Mouse (Mus musculus): ENCODE results near the gene 2700081O15Rik. TPM values are rescaled to one million over a fixed set of nuclear protein-coding genes. Genes with fewer than 3 reads are reported as not detected.

Gene 2700081O15Rik
- total and polyA plus RNA-seq, 2 experiments from 2014 or later, result 24.3 to 185 TPM

GRCm38 (mm10) chr19:7420841-7421601 is 3.6 kb downstream of the 2700081O15Rik start:
- ATAC-seq (no peak), DNase-seq (no peak)
- H3K4me2 ChIP-seq (ENCODE audit: low read depth), result peak overlapping the region; percentile 73
- H3K4me3 ChIP-seq (ENCODE audit: low read depth, low read length), result no peak overlapping the region
- H3K9ac ChIP-seq, result peak overlapping the region; percentile 78; the same call in 1 of the 2 replicates
- WGBS, result 46% methylated on average over 27 of the region's 27 CpGs
- H3K4me1 ChIP-seq (ENCODE audit: insufficient read depth), result peaks cover 32% of the 10 kb centered on the region
- no peak for TF ChIP-seq CTCF (IDR thresholded peaks at IDR 0.05; ENCODE audit: low read depth)
- peaks cover 8% of the 10 kb centered on the region for H3K36me3 ChIP-seq (ENCODE audit: insufficient read depth)
- H3K27me3 ChIP-seq (ENCODE audit: insufficient read depth, low read length), result no peaks in the 10 kb centered on the region
- H3K9me3 ChIP-seq (ENCODE audit: low read length), result no peaks in the 10 kb centered on the region
- H3K27ac ChIP-seq (ENCODE audit: low read depth, low read length), result peak overlapping the region; percentile 92

- peak overlapping the region; percentile 73 for H3K4me2 ChIP-seq (ENCODE audit: low read depth)
- 9% methylated on average over 41 of the region's 48 CpGs for WGBS
- TF ChIP-seq CTCF (IDR thresholded peaks at IDR 0.05; ENCODE audit: low read depth), result no peak
- ATAC-seq, result peak; percentile 30
- H3K4me3 ChIP-seq (ENCODE audit: low read depth, low read length), result peak overlapping the region; percentile 47
- H3K27ac ChIP-seq (ENCODE audit: low read depth, low read length), result peak overlapping the region; percentile 92
- no peaks in the 10 kb centered on the region for H3K27me3 ChIP-seq (ENCODE audit: insufficient read depth, low read length)
- peak overlapping the region; percentile 78 for H3K9ac ChIP-seq
- no peaks in the 10 kb centered on the region for H3K9me3 ChIP-seq (ENCODE audit: low read length)
- peaks cover 32% of the 10 kb centered on the region for H3K4me1 ChIP-seq (ENCODE audit: insufficient read depth)
- DNase-seq, result peak; percentile 85
- peaks cover 16% of the 10 kb centered on the region for H3K36me3 ChIP-seq (ENCODE audit: insufficient read depth)
Observed at GRCm38 (mm10) chr19:7421602-7422591, 4.5 kb downstream of the 2700081O15Rik start.

- H3K36me3 ChIP-seq (ENCODE audit: insufficient read depth), result peaks cover 24% of the 10 kb centered on the region
- 14% methylated on average over 29 of the region's 35 CpGs for WGBS
- H3K27ac ChIP-seq (ENCODE audit: low read depth, low read length), result peak overlapping the region; percentile 92
- peak overlapping the region; percentile 47 for H3K4me3 ChIP-seq (ENCODE audit: low read depth, low read length)
- no peaks in the 10 kb centered on the region for H3K27me3 ChIP-seq (ENCODE audit: insufficient read depth, low read length)
- peaks cover 32% of the 10 kb centered on the region for H3K4me1 ChIP-seq (ENCODE audit: insufficient read depth)
- H3K4me2 ChIP-seq (ENCODE audit: low read depth), result peak overlapping the region; percentile 73
- DNase-seq (no peak), ATAC-seq (peak; percentile 0; the same call in 1 of the 2 replicates)
- H3K9me3 ChIP-seq (ENCODE audit: low read length), result no peaks in the 10 kb centered on the region
- H3K9ac ChIP-seq, result peak overlapping the region; percentile 78
- no peak for TF ChIP-seq CTCF (IDR thresholded peaks at IDR 0.05; ENCODE audit: low read depth)
Observed at GRCm38 (mm10) chr19:7422656-7423027, 5.2 kb downstream of the 2700081O15Rik start.

- peaks cover 32% of the 10 kb centered on the region for H3K4me1 ChIP-seq (ENCODE audit: insufficient read depth)
- peak overlapping the region; percentile 92 for H3K27ac ChIP-seq (ENCODE audit: low read depth, low read length)
- H3K27me3 ChIP-seq (ENCODE audit: insufficient read depth, low read length), result no peaks in the 10 kb centered on the region
- peaks cover 29% of the 10 kb centered on the region for H3K36me3 ChIP-seq (ENCODE audit: insufficient read depth)
- no peaks in the 10 kb centered on the region for H3K9me3 ChIP-seq (ENCODE audit: low read length)
- ATAC-seq (peak; percentile 71), DNase-seq (peak; percentile 86)
- H3K4me2 ChIP-seq (ENCODE audit: low read depth), result peak overlapping the region; percentile 73
- peak overlapping the region; percentile 47 for H3K4me3 ChIP-seq (ENCODE audit: low read depth, low read length)
- peak overlapping the region; percentile 78 for H3K9ac ChIP-seq
- WGBS, result 6% methylated on average over 51 of the region's 51 CpGs
- no peak for TF ChIP-seq CTCF (IDR thresholded peaks at IDR 0.05; ENCODE audit: low read depth)
Observed at GRCm38 (mm10) chr19:7423028-7423655, 5.7 kb downstream of the 2700081O15Rik start.

DNA sequence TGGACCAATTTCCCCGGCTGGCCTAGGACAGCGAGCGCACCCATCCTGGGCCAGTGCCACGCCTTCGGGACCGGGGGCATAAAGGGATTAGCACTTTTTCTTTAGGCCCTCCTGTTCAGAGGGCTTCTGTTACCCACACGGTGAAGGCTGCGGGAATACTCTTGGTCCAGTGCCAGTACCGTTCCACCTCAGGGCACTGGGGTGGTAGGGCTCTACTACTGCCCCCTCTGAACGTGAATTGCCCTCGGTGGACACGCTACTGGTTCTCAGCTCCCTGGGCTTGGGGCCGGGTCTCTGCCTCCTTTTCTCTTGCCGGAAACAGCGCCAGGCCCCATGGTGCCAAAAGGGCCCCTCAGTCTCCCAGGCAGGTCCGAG is 6.2 kb downstream of the 2700081O15Rik start:
- Histone ChIP-seq H3K4me3 (ENCODE audit: low read depth, low read length) (peak overlapping the region; percentile 47), H3K27ac (ENCODE audit: low read depth, low read length) (peak overlapping the region; percentile 92), H3K4me2 (ENCODE audit: low read depth) (peak overlapping the region; percentile 73), H3K9me3 (ENCODE audit: low read length) (no peaks in the 10 kb centered on the region), H3K9ac (peak overlapping the region; percentile 78), H3K4me1 (ENCODE audit: insufficient read depth) (peaks cover 32% of the 10 kb centered on the region), H3K27me3 (ENCODE audit: insufficient read depth, low read length) (no peaks in the 10 kb centered on the region), H3K36me3 (ENCODE audit: insufficient read depth) (peaks cover 33% of the 10 kb centered on the region)
- no peak for TF ChIP-seq CTCF (IDR thresholded peaks at IDR 0.05; ENCODE audit: low read depth)
- WGBS, result 10% methylated on average over 16 of the region's 16 CpGs
- DNase-seq (no peak), ATAC-seq (no peak; the same call in 1 of the 2 replicates)

DNA sequence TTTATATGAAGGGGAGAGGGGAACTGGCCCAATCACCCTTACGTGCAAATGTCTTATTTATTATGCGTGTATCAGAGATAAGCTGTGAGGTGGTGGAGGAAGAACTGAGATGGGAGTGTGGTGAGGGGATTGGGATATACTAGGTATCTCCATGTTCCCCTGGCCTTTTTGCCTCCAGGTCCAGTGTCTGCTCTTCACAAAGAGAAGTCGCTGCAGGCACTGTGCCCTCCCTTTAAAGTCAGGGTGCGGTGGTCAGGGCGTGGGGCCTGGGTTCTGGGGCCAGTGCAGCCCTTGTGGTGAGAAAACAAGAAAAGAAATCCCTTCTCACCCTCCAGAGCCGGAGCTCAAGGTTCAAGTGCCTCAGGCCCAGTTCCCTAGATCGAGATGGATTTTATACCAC is 6.7 kb downstream of the 2700081O15Rik start:
- no peaks in the 10 kb centered on the region for H3K9me3 ChIP-seq (ENCODE audit: low read length)
- ATAC-seq (no peak), DNase-seq (peak; percentile 44)
- H3K9ac ChIP-seq, result peak overlapping the region; percentile 78
- peak overlapping the region; percentile 92 for H3K27ac ChIP-seq (ENCODE audit: low read depth, low read length)
- H3K4me3 ChIP-seq (ENCODE audit: low read depth, low read length), result peak overlapping the region; percentile 47
- H3K4me2 ChIP-seq (ENCODE audit: low read depth), result peak overlapping the region; percentile 73
- TF ChIP-seq CTCF (IDR thresholded peaks at IDR 0.05; ENCODE audit: low read depth), result no peak
- H3K36me3 ChIP-seq (ENCODE audit: insufficient read depth), result peaks cover 33% of the 10 kb centered on the region
- peaks cover 28% of the 10 kb centered on the region for H3K4me1 ChIP-seq (ENCODE audit: insufficient read depth)
- WGBS, result 46% methylated on average over 7 of the region's 7 CpGs
- H3K27me3 ChIP-seq (ENCODE audit: insufficient read depth, low read length), result no peaks in the 10 kb centered on the region
